Mouse (Mus musculus) midbrain, postnatal 0 days (tissue): Measurements from ENCODE around the gene Ogdh. TPM values are rescaled to one million over a fixed set of nuclear protein-coding genes. Genes with fewer than 3 reads are reported as not detected.

Experiments
- ATAC-seq: fragments of 200-750 bp; cut with Nextera tagmentation; 2 replicates; pipeline ENCODE4 v1.8.0; 2017; ENCODE audit warnings: moderate number of reproducible peaks, mild to moderate bottlenecking, moderate TSS enrichment, moderate library complexity; ENCODE audit not compliant: low FRiP score
- DNase-seq: peaks from one replicate; pipeline ENCODE4 v3.0.0-alpha.2; 2015; ENCODE audit warnings: low spot score
- H3K27ac ChIP-seq: fragments of 300-500 bp; sonication (generic); 2 replicates; pipeline ENCODE4 v1.5.1; 2014; ENCODE audit warnings: low read depth, mild to moderate bottlenecking, low read length, mixed read lengths
- H3K27me3 ChIP-seq: fragments of 300-500 bp; sonication (generic); 2 replicates; pipeline ENCODE4 v1.6.1; 2014; ENCODE audit warnings: low read length, control low read depth, mixed read lengths; ENCODE audit not compliant: insufficient read depth
- H3K36me3 ChIP-seq: fragments of 300-500 bp; sonication (generic); 2 replicates; pipeline ENCODE4 v1.6.1; 2014; ENCODE audit warnings: low read length, control low read depth, mixed read lengths; ENCODE audit not compliant: insufficient read depth
- H3K4me1 ChIP-seq: fragments of 300-500 bp; sonication (generic); 2 replicates; pipeline ENCODE4 v1.6.1; 2014; ENCODE audit warnings: mild to moderate bottlenecking, control low read depth, antibody characterized with exemption, low read length, mixed read lengths; ENCODE audit not compliant: insufficient read depth
- H3K4me2 ChIP-seq: fragments of 300-500 bp; sonication (generic); 2 replicates; pipeline ENCODE4 v1.6.1; 2014; ENCODE audit warnings: low read depth, mild to moderate bottlenecking, low read length, mixed read lengths; ENCODE audit not compliant: poor library complexity, severe bottlenecking
- H3K4me3 ChIP-seq: fragments of 300-500 bp; sonication (generic); 2 replicates; pipeline ENCODE4 v1.5.1; 2014; ENCODE audit warnings: low read depth, mild to moderate bottlenecking, low read length, moderate library complexity
- H3K9ac ChIP-seq: fragments of 300-500 bp; sonication (generic); replicated peaks from 2 replicates; pipeline ENCODE4 v1.6.1; 2014; ENCODE audit warnings: mild to moderate bottlenecking, low read length, moderate library complexity, mixed read lengths; ENCODE audit not compliant: poor library complexity, severe bottlenecking
- H3K9me3 ChIP-seq: fragments of 300-500 bp; sonication (generic); 2 replicates; pipeline ENCODE4 v1.6.1; 2016; ENCODE audit warnings: low read length, control low read depth
- CTCF ChIP-seq: IDR thresholded peaks from 2 replicates; pipeline ENCODE4 v1.5.1; 2016; ENCODE audit warnings: antibody characterized with exemption, mild to moderate bottlenecking
- WGBS: fragments of 180-500 bp; shearing (Covaris S2); extraction: QIAGEN DNeasy Blood & Tissue Kit; methylation state at CpG from one replicate; pipeline ENCODE4 v1.1.7; 2014; 5-methylcytosine and 5-hydroxymethylcytosine counted together
- polyA plus RNA-seq: library from polyadenylated mRNA; unstranded; fragments of >200 nt; fragmentation: Nextera tagmentation; extraction: Ambion mirVana; gene quantifications from 2 replicates; pipeline ENCODE4 v1.2.1, GENCODE M21; 2015
- total RNA-seq: library from RNA; depleted of rRNA; stranded (reverse); fragments of >200 nt; gene quantifications from 2 replicates; pipeline ENCODE4 v1.2.3, GENCODE M21; 2014

Gene Ogdh
- total and polyA plus RNA-seq, 2 experiments from 2014 or later: 134 to 136 TPM

- Histone ChIP-seq H3K4me2 (peak overlapping the region; percentile 75), H3K4me3 (peak overlapping the region; percentile 89), H3K9me3 (no peaks in the 10 kb centered on the region), H3K9ac (peak overlapping the region; percentile 89), H3K27ac (peak overlapping the region; percentile 83), H3K36me3 (peaks cover 5% of the 10 kb centered on the region; the same call in 1 of the 2 replicates), H3K4me1 (peaks cover 11% of the 10 kb centered on the region; the same call in 1 of the 2 replicates), H3K27me3 (no peaks in the 10 kb centered on the region)
- ATAC-seq (no peak; the same call in none of the 2 replicates), DNase-seq (no peak)
- WGBS: 1% methylated on average over 21 of the region's 43 CpGs
- TF ChIP-seq CTCF: no peak
These were observed 98.1 kb downstream of the Ogdh start for GRCm38 (mm10) chr11:6389483-6389921.

- peaks cover 11% of the 10 kb centered on the region; the same call in 1 of the 2 replicates for H3K4me1 ChIP-seq
- peak overlapping the region; percentile 89 for H3K4me3 ChIP-seq
- no peaks in the 10 kb centered on the region for H3K27me3 ChIP-seq
- H3K9me3 ChIP-seq: no peaks in the 10 kb centered on the region
- TF ChIP-seq CTCF: no peak
- peaks cover 14% of the 10 kb centered on the region; the same call in 1 of the 2 replicates for H3K36me3 ChIP-seq
- ATAC-seq (no peak), DNase-seq (no peak)
- no peak overlapping the region for H3K27ac ChIP-seq
- peak overlapping the region; percentile 75 for H3K4me2 ChIP-seq
- WGBS: 76% methylated on average over 8 of the region's 8 CpGs
- H3K9ac ChIP-seq: peak overlapping the region; percentile 89
These were observed 99.1 kb downstream of the Ogdh start for GRCm38 (mm10) chr11:6390376-6391053.

- no peak for TF ChIP-seq CTCF
- H3K4me3 ChIP-seq: no peak overlapping the region
- ATAC-seq (no peak), DNase-seq (no peak)
- WGBS: 91% methylated on average over 8 of the region's 8 CpGs
- H3K4me1 ChIP-seq: peaks cover 11% of the 10 kb centered on the region; the same call in 1 of the 2 replicates
- no peak overlapping the region for H3K9ac ChIP-seq
- no peaks in the 10 kb centered on the region for H3K9me3 ChIP-seq
- H3K36me3 ChIP-seq: peaks cover 25% of the 10 kb centered on the region
- H3K4me2 ChIP-seq: 0 out of 2 replicates have a peak overlapping the region, but pooled peaks have one; percentile 4
- H3K27ac ChIP-seq: no peak overlapping the region
- H3K27me3 ChIP-seq: no peaks in the 10 kb centered on the region
These were observed 100.3 kb downstream of the Ogdh start for GRCm38 (mm10) chr11:6391516-6392276.

- TF ChIP-seq CTCF: no peak
These were observed 101.4 kb downstream of the Ogdh start for GRCm38 (mm10) chr11:6392857-6393256.

GRCm38 (mm10) chr11:6393866-6394265, 102.4 kb downstream of the Ogdh start:
- H3K4me1 ChIP-seq: peaks cover 11% of the 10 kb centered on the region; the same call in 1 of the 2 replicates
- no peak overlapping the region for H3K27ac ChIP-seq
- no peak overlapping the region for H3K4me3 ChIP-seq
- DNase-seq (peak; percentile 15), ATAC-seq (no peak)
- no peak overlapping the region for H3K4me2 ChIP-seq
- no peak for TF ChIP-seq CTCF
- 75% methylated on average over 1 of the region's 1 CpGs for WGBS
- H3K36me3 ChIP-seq: peaks cover 45% of the 10 kb centered on the region
- no peaks in the 10 kb centered on the region for H3K27me3 ChIP-seq
- no peak overlapping the region for H3K9ac ChIP-seq
- no peaks in the 10 kb centered on the region for H3K9me3 ChIP-seq

More at GRCm38 (mm10) chr11:6392857-6393256, 101.4 kb downstream of the Ogdh start:
- H3K9ac ChIP-seq: no peak overlapping the region
- no peak overlapping the region for H3K27ac ChIP-seq
- no peaks in the 10 kb centered on the region for H3K9me3 ChIP-seq
- peaks cover 11% of the 10 kb centered on the region; the same call in 1 of the 2 replicates for H3K4me1 ChIP-seq
- 87% methylated on average over 6 of the region's 6 CpGs for WGBS
- no peak for DNase-seq
- H3K27me3 ChIP-seq: no peaks in the 10 kb centered on the region
- no peak overlapping the region for H3K4me3 ChIP-seq
- ATAC-seq: no peak
- peaks cover 37% of the 10 kb centered on the region for H3K36me3 ChIP-seq
- no peak overlapping the region for H3K4me2 ChIP-seq

GRCm38 (mm10) chr11:6395565-6395964, 104.1 kb downstream of the Ogdh start:
- H3K27ac ChIP-seq: no peak overlapping the region
- 82% methylated on average over 5 of the region's 5 CpGs for WGBS
- no peaks in the 10 kb centered on the region for H3K9me3 ChIP-seq
- TF ChIP-seq CTCF: no peak
- DNase-seq (no peak), ATAC-seq (no peak)
- no peaks in the 10 kb centered on the region for H3K27me3 ChIP-seq
- peaks cover 5% of the 10 kb centered on the region; the same call in 1 of the 2 replicates for H3K4me1 ChIP-seq
- peaks cover 60% of the 10 kb centered on the region for H3K36me3 ChIP-seq
- no peak overlapping the region for H3K4me2 ChIP-seq
- no peak overlapping the region for H3K4me3 ChIP-seq
- no peak overlapping the region for H3K9ac ChIP-seq
